Mouse (Mus musculus): Measurements from ENCODE around the gene Ppif. TPM values are rescaled to one million over a fixed set of nuclear protein-coding genes. Genes with fewer than 3 reads are reported as not detected.
A peak's percentile ranks its signal among the peaks of the same experiment; 100 is the strongest.

Gene Ppif
- polyA plus RNA-seq, 1 experiment from 2014 or later: 32.4 TPM

- peaks cover 22% of the 10 kb centered on the region for H3K4me1 ChIP-seq
- H3K27ac ChIP-seq: no peak overlapping the region
- no peaks in the 10 kb centered on the region for H3K36me3 ChIP-seq (replicated peaks)
- no peak overlapping the region for H3K4me2 ChIP-seq
- no peaks in the 10 kb centered on the region for H3K9me3 ChIP-seq
- no peak for ATAC-seq (ENCODE audit: low FRiP score)
- no peak overlapping the region for H3K4me3 ChIP-seq (replicated peaks)
- no peak overlapping the region for H3K9ac ChIP-seq
- H3K27me3 ChIP-seq: no peaks in the 10 kb centered on the region
- 79% methylated on average over 4 of the region's 4 CpGs for WGBS
Measured at GRCm38 (mm10) chr14:25708451-25708850, 14.5 kb downstream of the Ppif start.

GRCm38 (mm10) chr14:25708917-25709316, 15.0 kb downstream of the Ppif start:
- H3K27me3 ChIP-seq: no peaks in the 10 kb centered on the region
- H3K4me2 ChIP-seq: no peak overlapping the region
- H3K27ac ChIP-seq: no peak overlapping the region
- no peak for ATAC-seq (ENCODE audit: low FRiP score)
- no peak overlapping the region for H3K4me3 ChIP-seq (replicated peaks)
- peaks cover 22% of the 10 kb centered on the region for H3K4me1 ChIP-seq
- H3K9ac ChIP-seq: no peak overlapping the region
- no peaks in the 10 kb centered on the region for H3K9me3 ChIP-seq
- H3K36me3 ChIP-seq (replicated peaks): no peaks in the 10 kb centered on the region
- 93% methylated on average over 2 of the region's 2 CpGs for WGBS

DNA sequence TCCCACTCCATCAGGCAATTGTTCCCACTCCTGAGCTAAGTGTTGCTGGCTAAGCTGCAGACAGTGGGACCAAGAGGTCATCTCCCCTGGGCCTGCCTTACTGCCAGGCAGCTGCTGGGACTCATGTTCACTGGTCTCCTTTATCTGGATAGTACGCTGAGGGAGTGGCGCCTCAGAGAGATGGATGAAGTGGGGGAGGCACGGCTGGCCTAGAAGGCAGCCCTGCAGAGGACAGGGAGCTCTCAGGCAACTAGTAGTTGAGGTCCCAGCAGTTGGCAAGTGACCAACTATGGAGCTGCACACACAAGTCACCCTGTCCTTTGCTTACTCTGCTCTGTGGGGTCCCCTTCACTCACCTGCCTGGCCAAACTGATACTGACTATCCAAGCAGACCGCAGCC, 16.1 kb downstream of the Ppif start:
- ATAC-seq (ENCODE audit: low FRiP score): no peak
- Histone ChIP-seq H3K27me3 (no peaks in the 10 kb centered on the region), H3K4me1 (peaks cover 22% of the 10 kb centered on the region), H3K9me3 (no peaks in the 10 kb centered on the region), H3K36me3 (replicated peaks) (no peaks in the 10 kb centered on the region), H3K9ac (no peak overlapping the region), H3K4me3 (replicated peaks) (no peak overlapping the region), H3K27ac (no peak overlapping the region), H3K4me2 (no peak overlapping the region)
- WGBS: 85% methylated on average over 4 of the region's 4 CpGs

DNA sequence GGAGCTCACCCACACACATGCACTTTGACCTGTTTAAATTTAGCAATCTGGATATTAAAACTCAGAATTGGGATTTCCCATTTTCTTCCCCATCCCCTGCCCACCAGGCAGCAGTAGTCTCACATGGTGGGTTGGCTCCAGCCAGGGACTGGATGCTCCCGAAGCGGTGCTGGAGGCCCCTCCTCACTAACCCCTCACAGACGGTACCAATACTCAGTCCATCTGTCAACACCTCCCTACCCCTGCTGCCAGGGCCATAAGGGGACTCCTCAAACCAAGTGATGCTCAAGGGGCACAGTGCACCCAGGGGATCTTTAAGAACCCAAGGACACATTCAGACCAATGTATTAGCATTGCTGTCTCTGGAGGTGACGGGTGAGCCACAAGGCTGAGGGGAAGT, 16.7 kb downstream of the Ppif start:
- Histone ChIP-seq H3K4me3 (replicated peaks) (no peak overlapping the region), H3K4me2 (no peak overlapping the region), H3K27me3 (no peaks in the 10 kb centered on the region), H3K9ac (no peak overlapping the region), H3K27ac (no peak overlapping the region), H3K4me1 (peaks cover 22% of the 10 kb centered on the region), H3K9me3 (no peaks in the 10 kb centered on the region), H3K36me3 (replicated peaks) (no peaks in the 10 kb centered on the region)
- WGBS: 84% methylated on average over 4 of the region's 4 CpGs
- ATAC-seq (ENCODE audit: low FRiP score): no peak

DNA sequence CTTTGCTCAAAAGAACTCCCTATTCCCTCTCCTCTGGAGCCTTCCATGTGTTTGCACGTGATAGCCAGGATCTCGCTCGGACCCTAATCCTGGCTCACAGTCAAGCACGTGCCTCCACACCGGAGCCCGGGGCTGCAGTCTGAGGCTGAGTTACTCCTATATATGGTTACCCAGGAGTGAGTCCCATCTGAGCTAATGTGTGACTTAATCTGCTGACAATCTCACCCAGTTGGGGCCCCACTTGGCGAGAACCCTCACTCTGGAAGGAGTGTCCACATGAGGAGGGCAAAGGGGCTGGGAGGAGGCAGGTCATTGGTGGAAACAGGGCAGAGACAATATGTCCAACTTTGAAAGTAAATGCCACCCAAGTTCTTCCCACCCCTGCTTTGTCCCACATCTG, 17.2 kb downstream of the Ppif start:
- Histone ChIP-seq H3K9me3 (no peaks in the 10 kb centered on the region), H3K4me1 (peaks cover 22% of the 10 kb centered on the region), H3K4me2 (no peak overlapping the region), H3K27me3 (no peaks in the 10 kb centered on the region), H3K27ac (no peak overlapping the region), H3K9ac (no peak overlapping the region), H3K36me3 (replicated peaks) (no peaks in the 10 kb centered on the region), H3K4me3 (replicated peaks) (no peak overlapping the region)
- 65% methylated on average over 7 of the region's 7 CpGs for WGBS
- no peak for ATAC-seq (ENCODE audit: low FRiP score)

DNA sequence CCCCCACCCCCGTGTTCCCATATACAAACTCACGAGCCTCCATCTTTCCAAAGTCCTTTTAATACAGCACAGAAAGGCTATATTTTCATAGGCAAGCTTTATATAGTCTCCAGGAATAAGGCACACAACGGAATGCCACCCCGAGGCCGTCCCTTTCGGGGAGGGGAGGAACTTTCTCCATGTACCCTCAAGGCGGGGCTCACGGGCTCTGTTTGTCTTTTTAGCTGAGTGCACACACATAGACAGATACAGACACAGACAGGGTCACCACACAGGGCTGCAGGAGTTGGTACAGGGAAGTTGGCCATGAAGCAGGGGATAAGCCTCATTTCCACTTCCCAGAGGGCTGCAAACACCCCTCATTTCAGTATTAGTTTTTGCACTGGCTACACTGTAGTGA, 17.6 kb downstream of the Ppif start:
- Histone ChIP-seq H3K36me3 (replicated peaks) (no peaks in the 10 kb centered on the region), H3K4me2 (no peak overlapping the region), H3K9ac (no peak overlapping the region), H3K27ac (no peak overlapping the region), H3K4me3 (replicated peaks) (no peak overlapping the region), H3K27me3 (no peaks in the 10 kb centered on the region), H3K4me1 (peaks cover 22% of the 10 kb centered on the region), H3K9me3 (no peaks in the 10 kb centered on the region)
- ATAC-seq (ENCODE audit: low FRiP score): no peak
- 69% methylated on average over 8 of the region's 8 CpGs for WGBS

- WGBS: 19% methylated on average over 4 of the region's 4 CpGs
- Histone ChIP-seq H3K9me3 (no peaks in the 10 kb centered on the region), H3K4me1 (peaks cover 24% of the 10 kb centered on the region), H3K36me3 (replicated peaks) (no peaks in the 10 kb centered on the region), H3K4me3 (replicated peaks) (no peak overlapping the region), H3K4me2 (no peak overlapping the region), H3K27me3 (no peaks in the 10 kb centered on the region), H3K9ac (no peak overlapping the region), H3K27ac (no peak overlapping the region)
- ATAC-seq (ENCODE audit: low FRiP score): no peak
Measured at GRCm38 (mm10) chr14:25713443-25713842, 19.5 kb downstream of the Ppif start.

GRCm38 (mm10) chr14:25716528-25716927, 22.6 kb downstream of the Ppif start:
- ATAC-seq (ENCODE audit: low FRiP score): no peak
- no peaks in the 10 kb centered on the region for H3K9me3 ChIP-seq
- H3K27me3 ChIP-seq: no peaks in the 10 kb centered on the region
- no peak overlapping the region for H3K27ac ChIP-seq
- H3K9ac ChIP-seq: no peak overlapping the region
- H3K4me2 ChIP-seq: no peak overlapping the region
- H3K4me3 ChIP-seq (replicated peaks): no peak overlapping the region
- H3K36me3 ChIP-seq (replicated peaks): no peaks in the 10 kb centered on the region
- H3K4me1 ChIP-seq: peaks cover 12% of the 10 kb centered on the region
- WGBS: 95% methylated on average over 1 of the region's 1 CpGs

DNA sequence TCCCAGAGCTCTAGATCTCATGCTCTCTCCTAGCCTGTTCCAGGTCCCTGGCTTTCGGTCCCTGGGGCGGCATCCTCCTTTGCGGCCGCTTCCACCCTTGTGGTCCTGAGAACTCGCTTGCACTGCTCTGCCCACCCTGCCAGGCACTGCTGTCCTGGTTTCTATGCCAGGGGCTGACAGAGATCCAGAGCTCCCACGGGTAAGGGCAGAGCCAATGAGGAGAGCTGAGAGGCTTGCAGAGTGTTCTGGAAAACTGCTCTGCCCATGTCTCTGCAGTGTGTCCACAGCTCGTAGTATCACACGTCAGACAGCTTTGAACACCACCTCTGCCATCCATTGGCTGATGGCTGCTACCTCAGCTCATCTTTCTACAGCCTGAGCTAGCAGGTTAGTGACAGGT, 23.8 kb downstream of the Ppif start:
- Histone ChIP-seq H3K9me3 (no peaks in the 10 kb centered on the region), H3K4me2 (no peak overlapping the region), H3K9ac (no peak overlapping the region), H3K4me3 (replicated peaks) (no peak overlapping the region), H3K27ac (no peak overlapping the region), H3K4me1 (peaks cover 13% of the 10 kb centered on the region), H3K36me3 (replicated peaks) (no peaks in the 10 kb centered on the region), H3K27me3 (no peaks in the 10 kb centered on the region)
- 89% methylated on average over 8 of the region's 8 CpGs for WGBS
- no peak for ATAC-seq (ENCODE audit: low FRiP score)

DNA sequence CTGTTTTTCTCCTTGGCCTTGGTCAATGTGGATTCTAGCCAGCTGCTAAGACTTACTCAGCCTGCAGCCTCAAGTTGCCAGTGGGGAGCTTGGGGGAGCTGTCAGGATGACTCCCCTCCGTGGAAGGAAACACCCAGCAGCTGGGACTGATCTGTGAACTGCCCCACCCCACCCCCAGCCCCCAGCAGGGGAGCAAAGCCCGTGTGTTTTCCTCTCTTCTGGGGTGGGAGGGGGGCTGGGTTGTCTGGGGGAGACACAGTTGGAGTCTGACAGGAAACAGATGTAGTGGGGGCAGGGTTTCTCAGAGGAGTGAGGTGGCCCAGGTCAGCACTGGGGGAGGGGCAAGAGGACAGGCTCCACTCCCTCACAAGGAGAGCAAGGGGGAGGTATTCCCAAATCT, 24.5 kb downstream of the Ppif start:
- H3K4me2 ChIP-seq: no peak overlapping the region
- no peaks in the 10 kb centered on the region for H3K36me3 ChIP-seq (replicated peaks)
- H3K4me3 ChIP-seq (replicated peaks): no peak overlapping the region
- H3K9ac ChIP-seq: peak overlapping the region; percentile 36; the same call in 1 of the 2 replicates
- 0 out of 2 replicates have a peak overlapping the region, but pooled peaks have one; percentile 5 for H3K27ac ChIP-seq
- WGBS: 4% methylated on average over 2 of the region's 2 CpGs
- H3K4me1 ChIP-seq: peaks cover 13% of the 10 kb centered on the region
- H3K27me3 ChIP-seq: no peaks in the 10 kb centered on the region
- no peak for ATAC-seq (ENCODE audit: low FRiP score)
- H3K9me3 ChIP-seq: no peaks in the 10 kb centered on the region

- Histone ChIP-seq H3K4me3 (replicated peaks) (no peak overlapping the region), H3K9me3 (no peaks in the 10 kb centered on the region), H3K27me3 (no peaks in the 10 kb centered on the region), H3K4me1 (peaks cover 13% of the 10 kb centered on the region), H3K36me3 (replicated peaks) (no peaks in the 10 kb centered on the region), H3K27ac (no peak overlapping the region), H3K9ac (no peak overlapping the region), H3K4me2 (no peak overlapping the region)
- no peak for ATAC-seq (ENCODE audit: low FRiP score)
- 56% methylated on average over 9 of the region's 9 CpGs for WGBS
Measured at GRCm38 (mm10) chr14:25719371-25719770, 25.4 kb downstream of the Ppif start.

- Histone ChIP-seq H3K36me3 (replicated peaks) (no peaks in the 10 kb centered on the region), H3K4me2 (no peak overlapping the region), H3K27ac (no peak overlapping the region), H3K4me1 (peaks cover 22% of the 10 kb centered on the region), H3K9ac (no peak overlapping the region), H3K9me3 (no peaks in the 10 kb centered on the region), H3K4me3 (replicated peaks) (no peak overlapping the region), H3K27me3 (no peaks in the 10 kb centered on the region)
- WGBS: 92% methylated on average over 5 of the region's 5 CpGs
- ATAC-seq (ENCODE audit: low FRiP score): no peak
Measured at GRCm38 (mm10) chr14:25720962-25721707, 27.2 kb downstream of the Ppif start.

DNA sequence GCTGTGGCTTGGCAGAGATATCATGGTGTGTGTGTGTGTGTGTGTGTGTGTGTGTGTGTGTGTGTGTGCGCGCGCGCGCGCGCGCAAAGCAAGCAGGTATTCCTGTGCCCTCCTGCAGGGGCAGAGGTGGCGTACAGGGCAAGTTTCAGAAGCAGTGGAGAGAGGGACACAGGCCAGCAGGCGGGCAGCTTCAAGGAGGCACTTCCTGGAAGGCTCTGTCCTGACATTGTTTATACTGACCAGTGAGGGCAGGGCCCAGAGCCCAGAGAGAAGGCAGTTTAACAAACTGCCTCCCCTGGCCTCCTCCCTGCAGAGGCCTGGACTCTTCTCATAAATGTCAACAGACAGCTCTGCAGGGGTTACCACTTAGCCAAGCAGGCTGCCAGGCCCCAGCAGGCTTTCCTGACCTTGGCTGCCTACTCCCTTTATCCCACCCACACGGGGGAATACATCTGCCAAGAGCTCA, 31.1 kb downstream of the Ppif start:
- Histone ChIP-seq H3K36me3 (replicated peaks) (no peaks in the 10 kb centered on the region), H3K4me1 (peaks cover 13% of the 10 kb centered on the region), H3K27me3 (no peaks in the 10 kb centered on the region), H3K4me2 (no peak overlapping the region), H3K9me3 (no peaks in the 10 kb centered on the region), H3K4me3 (replicated peaks) (no peak overlapping the region), H3K9ac (no peak overlapping the region), H3K27ac (0 out of 2 replicates have a peak overlapping the region, but pooled peaks have one; percentile 10)
- WGBS: 83% methylated on average over 11 of the region's 11 CpGs
- no peak for ATAC-seq (ENCODE audit: low FRiP score)
